Mouse (Mus musculus): ENCODE results near the gene Scaf1. TPM values are rescaled to one million over a fixed set of nuclear protein-coding genes. Genes with fewer than 3 reads are reported as not detected.
"Not testable (repeated sequence)": the region's sequence is repeated elsewhere in the genome, so short reads cannot be mapped to it uniquely, and the experiment has no call there.

Gene Scaf1
- total RNA-seq, 2 experiments from 2014 or later, result 76.9 to 82.6 TPM

- no peak for DNase-seq
Measured at GRCm38 (mm10) chr7:45045741-45046140, 29.6 kb upstream of the Scaf1 start.

DNA sequence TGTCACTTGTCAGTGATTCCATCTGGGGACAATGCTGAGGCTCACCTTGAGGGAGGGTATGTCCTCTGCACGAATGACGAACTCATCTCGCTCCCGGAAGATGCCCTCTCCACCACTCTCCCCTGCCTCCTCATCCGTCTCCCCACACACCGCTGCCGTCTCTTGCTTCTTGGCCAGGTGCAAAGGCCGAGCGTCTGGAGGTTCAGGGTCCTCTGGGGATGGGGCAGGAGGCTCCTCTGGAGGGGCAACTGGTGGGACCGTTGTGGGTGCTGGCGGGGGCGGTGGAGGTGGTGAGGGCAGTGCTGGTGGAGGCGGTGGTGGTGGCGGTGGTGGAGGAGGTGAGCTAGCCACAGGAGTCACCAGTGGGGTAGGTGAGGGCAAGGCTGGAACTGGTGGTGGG lies 27.1 kb upstream of the Scaf1 start:
- no peak for DNase-seq

DNA sequence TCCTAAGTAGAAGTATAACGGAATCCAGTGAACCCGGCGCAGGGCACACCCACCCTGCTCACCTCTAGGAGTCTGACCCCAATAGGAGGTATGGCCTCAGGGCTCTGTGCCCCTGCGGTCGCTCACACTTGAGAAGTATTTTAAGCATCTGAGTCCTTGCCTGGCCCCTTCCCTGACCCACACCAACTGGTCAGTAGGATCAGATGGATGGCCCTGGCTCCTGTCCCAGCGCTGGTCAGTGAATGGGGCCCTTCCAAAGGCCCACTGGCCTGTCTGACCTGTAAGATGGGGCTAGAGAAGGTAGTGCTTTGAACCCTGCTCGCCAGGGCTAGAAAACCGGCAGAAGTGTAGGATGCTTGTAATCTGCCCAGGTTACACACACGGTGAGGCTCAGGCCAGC lies 24.7 kb upstream of the Scaf1 start:
- DNase-seq, result no peak

GRCm38 (mm10) chr7:45038411-45038810 lies 22.2 kb upstream of the Scaf1 start:
- DNase-seq, result no peak

DNA sequence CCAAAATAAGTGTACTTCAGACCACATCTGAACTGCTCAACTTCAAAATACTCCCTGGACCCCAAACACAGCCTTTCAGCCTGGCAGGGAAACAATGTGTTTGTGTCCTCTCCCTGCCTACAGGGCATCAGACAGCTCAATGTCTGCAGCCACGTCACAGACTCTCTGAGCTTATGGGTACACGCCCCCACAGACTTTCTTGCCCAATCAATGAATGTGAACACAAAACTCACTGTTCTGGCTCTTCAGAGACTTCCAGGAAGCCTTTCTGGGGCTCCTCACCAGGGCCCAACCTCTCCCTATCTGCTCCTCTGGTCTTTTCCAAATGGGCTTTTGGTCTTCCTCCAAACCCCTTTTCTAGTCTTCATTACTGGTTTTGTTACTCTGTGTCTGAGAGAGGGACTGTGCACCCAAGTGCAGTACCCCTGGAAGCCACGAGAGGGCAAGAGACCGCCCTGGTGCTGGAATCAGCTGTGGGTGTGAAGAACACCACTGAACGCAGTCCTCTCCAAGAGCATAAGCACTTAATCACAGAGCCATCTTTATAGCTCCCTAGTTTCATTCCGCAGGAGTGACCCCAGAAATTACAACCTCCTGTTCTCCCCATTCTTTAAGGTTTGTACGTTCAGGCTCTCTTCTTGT lies 21.7 kb upstream of the Scaf1 start:
- peak; percentile 74 to 75 for DNase-seq

DNA sequence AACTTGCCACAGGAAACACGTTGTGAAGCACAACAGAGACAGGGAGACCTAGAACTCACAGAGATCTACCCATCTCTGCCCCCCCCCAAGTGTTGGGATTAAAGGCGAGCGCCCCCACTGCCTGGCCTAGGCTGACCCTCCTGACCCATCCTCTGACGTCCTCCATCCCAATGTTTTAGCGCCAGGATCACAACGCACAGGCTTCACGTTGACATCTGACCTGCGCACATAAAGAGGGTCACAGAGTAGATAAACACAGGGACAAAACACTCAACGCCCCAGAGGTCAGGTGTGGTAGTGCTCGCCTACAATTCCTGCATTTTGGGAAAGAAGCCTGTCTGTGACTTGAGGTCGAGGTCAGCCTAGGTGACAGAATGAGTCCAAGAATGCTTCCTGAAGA lies 20.5 kb upstream of the Scaf1 start:
- no peak for DNase-seq

- DNase-seq, result no peak
Measured at GRCm38 (mm10) chr7:45035631-45036030, 19.5 kb upstream of the Scaf1 start.

DNA sequence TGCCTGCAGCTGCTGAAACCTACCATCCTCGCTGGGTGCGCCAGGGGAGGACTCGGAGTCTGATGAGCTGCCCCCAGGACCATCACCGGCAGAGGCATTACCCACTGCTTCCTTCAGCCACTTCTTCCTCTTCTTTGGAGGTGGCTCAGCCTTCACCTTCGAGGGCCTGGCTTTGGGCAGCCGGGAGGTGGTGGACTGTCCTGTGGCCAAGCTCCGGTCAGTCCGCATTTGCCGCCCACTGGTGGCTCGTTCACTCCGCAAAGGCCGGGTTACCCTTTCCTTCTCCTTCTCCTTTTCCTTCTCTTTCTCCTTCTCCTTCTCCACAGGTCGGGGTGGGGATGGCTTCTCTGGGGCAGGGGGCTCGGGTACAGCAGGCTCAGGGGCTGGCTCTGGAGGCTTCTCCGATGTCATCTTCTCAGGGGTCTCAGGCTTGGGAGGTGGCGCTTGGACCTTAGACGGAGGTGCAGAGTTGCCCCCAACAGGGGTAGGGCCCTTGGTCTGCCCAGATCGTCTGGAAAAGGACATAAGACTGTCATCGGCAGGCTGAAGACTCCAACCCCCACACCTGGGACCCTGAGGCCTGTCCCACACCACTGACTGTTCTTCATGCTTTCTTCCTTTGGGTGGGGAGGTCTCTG lies 17.7 kb upstream of the Scaf1 start:
- DNase-seq, result no peak

DNA sequence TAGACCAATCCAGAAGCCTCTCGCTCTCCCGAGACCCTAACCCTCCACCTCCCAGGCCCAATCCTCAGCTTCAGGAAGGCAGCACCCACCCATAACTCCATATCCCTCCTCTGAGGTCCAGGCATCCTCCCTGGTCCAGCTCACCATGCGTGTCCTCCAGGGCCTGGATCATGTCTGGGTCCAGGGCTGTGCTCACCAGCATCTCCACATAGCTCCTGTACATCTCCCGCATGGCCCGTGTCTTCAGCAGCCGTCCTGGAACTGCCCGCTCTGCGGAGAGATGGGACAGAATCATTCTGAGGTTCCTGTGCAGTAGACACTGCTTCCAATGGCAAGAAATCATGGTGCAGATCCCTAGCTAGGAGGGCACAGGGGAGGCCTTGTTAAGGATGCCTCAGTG lies 14.7 kb upstream of the Scaf1 start:
- DNase-seq, result no peak

- DNase-seq, result no peak
Measured at GRCm38 (mm10) chr7:45029995-45030394, 13.8 kb upstream of the Scaf1 start.

- no peak for DNase-seq
Measured at GRCm38 (mm10) chr7:45028351-45028750, 12.2 kb upstream of the Scaf1 start.

DNA sequence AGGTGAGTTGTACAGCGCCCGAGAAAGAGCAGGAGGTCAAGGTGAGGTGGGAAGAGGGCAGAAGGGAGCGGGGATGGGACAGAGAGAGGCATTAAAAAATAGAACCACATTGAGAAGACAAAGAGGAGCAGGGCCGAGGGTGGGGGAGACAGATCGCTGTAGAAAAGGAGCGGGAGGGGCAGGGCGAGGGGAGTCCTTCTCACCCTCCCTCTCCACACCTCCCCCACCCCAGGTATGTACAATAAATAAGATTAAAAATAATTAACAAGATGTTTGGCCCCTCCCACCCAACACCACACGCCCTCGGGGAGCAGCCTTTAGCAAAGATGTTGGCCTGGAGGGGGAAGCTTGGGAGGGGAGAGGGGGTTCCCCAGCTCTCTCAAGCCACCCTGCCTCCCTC lies 11.6 kb upstream of the Scaf1 start:
- DNase-seq, result no peak

DNA sequence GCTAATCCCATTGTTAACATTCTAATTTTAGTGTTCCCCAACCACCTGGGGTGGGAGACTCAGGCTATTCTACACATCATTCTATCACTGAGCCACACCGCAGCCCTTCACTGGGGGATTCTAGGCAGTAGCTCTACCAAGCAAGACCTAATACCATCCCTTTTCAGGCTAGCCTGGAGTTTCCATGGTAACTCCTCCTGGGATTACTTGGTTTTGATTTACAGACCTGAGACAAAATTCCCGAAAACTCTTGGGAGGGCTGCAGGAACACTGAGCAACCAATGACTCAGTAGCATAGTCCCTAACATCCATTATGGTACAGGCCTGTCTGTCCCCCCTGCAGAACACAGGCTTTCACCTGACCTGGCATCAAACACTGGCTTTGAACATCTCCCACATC lies 10.1 kb upstream of the Scaf1 start:
- no peak for DNase-seq

GRCm38 (mm10) chr7:45025601-45026220 lies 9.5 kb upstream of the Scaf1 start:
- DNase-seq, result peak; percentile 72 to 82

DNA sequence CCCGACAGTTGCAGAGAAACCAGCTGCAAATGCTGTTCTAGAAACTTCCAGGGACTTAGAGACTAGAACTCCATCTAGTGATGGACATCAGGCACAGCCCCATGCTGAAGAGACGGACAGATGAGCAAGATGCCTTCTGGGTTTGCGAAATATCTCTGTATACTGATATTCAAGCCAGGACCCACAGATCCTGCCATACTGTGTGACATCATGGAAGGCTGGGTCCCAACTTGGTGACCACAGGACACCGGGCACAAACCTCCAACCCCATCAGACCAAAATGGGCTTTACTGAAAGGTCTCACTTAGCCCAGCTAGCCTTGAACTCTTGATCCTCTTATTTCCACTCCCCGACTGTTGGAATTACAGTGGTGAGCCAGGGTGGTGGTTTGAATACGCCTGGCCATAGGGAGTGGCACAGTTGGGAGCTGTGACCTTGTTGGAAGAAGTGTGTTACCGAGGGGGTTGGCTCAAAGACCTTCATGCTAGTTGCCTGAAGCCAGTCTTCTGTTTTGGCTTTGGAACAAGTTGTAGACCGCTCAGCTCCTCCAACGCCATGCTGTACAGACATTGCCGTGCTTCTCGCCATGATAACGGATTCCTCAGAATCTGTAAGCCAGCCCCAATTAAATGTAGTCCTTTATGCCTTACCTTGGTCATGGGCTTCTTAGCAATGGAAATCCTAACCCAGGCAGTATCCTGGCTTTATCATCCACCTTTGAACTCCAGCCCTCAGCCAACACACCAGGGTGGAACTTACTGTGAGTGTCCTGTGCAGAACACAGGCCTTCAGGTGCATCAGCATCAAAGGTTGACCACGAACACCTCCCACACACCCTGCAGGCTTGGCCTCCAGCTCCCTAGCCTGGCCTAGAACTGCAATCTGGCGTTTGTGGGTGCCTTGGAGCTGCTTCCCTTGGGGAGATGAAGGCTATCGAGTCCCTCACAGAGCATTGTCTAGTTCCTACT lies 8.4 kb upstream of the Scaf1 start:
- peak in 1 of 2 experiments; percentile 37 for DNase-seq

- not testable (repeated sequence) for DNase-seq
Measured at GRCm38 (mm10) chr7:45023711-45024110, 7.5 kb upstream of the Scaf1 start.

DNA sequence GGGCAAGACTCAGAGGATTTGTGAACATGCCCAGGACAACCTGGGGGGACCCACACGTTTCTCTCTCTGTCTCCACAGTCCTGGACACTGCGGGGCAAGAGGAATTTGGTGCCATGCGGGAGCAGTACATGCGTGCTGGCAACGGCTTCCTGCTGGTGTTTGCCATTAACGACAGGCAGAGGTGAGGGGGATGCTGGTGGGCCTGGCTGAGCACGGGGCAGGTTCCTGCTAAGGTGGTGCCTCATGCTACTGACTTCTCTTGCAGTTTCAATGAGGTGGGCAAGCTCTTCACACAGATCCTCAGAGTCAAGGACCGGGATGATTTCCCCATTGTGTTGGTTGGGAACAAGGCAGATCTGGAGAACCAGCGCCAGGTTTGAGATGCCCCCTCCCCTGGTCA lies 4.1 kb upstream of the Scaf1 start:
- DNase-seq, result no peak

DNA sequence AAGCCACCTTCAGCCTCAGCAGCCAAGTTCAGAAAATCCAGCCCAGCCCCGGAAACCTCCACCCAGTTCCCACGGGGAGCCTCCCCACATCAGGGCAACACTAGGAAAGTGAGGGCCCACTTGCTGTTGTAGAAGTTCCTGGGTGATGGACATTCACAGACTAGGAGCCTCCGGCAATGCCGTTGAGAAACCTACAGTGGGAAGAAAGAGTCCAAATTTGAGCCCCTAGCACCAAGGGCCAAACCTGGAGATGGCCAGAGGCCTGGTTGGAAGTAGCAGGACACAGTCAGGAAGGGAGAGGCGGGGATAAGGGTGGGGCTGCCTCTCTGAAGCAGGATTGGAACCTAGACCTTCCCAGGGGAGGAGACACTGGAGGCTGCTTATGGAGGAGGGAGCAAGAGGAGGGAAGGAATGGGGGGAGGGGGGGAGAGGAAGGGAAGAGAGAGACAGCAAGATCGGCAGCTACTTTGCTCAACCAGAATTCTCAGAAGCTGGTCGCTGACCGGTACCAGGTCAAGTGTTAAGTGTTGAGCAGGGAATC lies 2.9 kb upstream of the Scaf1 start:
- DNase-seq, result peak; percentile 77 to 82

DNA sequence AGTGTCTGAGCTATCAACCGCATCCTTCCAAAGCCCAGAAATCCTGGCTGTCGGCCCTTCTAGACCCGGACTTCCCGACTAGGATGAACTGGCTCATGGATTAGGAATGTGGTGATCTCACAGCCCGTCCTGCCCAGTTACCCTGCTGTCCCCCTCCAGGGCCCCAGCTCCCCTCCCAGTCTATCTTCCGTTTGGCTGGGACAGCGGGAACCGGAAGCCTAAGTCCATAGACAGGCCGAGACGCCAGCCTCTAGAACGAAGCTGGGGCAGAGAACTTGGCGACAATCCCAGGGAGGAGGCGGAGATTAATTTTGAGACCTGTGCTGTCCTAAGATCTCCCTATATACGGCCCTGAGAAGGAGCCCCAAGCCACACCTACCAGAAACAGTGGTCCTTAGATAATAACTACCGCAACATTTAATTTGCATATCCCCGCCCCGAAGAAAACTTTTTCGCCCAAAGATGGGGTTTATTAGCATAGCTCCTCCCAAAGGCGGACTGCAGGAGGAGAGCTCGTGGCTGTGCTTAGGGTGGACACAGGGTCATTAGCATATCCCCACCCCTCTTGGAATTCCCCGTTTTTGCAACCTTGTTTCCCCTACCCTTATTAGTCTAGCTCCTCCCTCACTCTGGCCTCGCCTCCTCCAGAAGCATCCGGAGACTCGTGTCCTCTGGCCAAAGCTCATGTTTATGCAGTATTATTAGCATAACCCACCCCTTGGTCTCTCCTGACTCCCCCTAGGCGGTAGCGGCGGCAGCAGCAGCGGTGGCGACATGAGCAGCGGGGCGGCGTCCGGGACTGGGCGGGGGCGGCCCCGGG lies 1.3 kb upstream of the Scaf1 start, which contains the start of gene Rras:
Gene Rras, plus strand, starts transcription at position 720 of the 820 bp plus-strand sequence.
- peak; percentile 92 for DNase-seq

GRCm38 (mm10) chr7:45016761-45017160 lies 598 bp upstream of the Scaf1 start:
- no peak for DNase-seq

GRCm38 (mm10) chr7:45015344-45015956 lies 713 bp downstream of the Scaf1 start:
- DNase-seq, result no peak
